14 mouse cellular contexts compared by ENCODE assay signal in genomic region chr2:104732033-104732444, GRCm38 (mm10). TPM values are rescaled to one million over a fixed set of nuclear protein-coding genes. Genes with fewer than 3 reads are reported as not detected.
DNase-seq lines count a peak whose midpoint lies in the region.
"Had no signal": no experiment of that assay in that cellular context is flagged by ENCODE, and none has a peak within 500 bp of the region (broad histone marks: within the 10 kb centered on the region; RNA-seq: fewer than 3 reads in every experiment).

No protein-coding gene starts in this region.

- DNase-seq in heart, adult 11 months = peak; percentile 96
- DNase-seq in heart, postnatal 4 days = no peak
- peak; percentile 25 for DNase-seq in testis, postnatal 10 days (ENCODE audit: low spot score)
- DNase-seq in testis, postnatal 14 days (ENCODE audit: low spot score) = no peak
- DNase-seq in gonadal fat pad, adult 2 months (ENCODE audit: low read depth) = peak; percentile 83
- peak; percentile 35 to 48 for DNase-seq in spleen, postnatal 36 days (ENCODE audit: low spot score in 2 of 2)
- DNase-seq in layer of hippocampus, adult 11-12 months (ENCODE audit: low spot score) = no peak
- DNase-seq in lung, postnatal 14 days = no peak
- DNase-seq: cerebellum, adult 8-10 months had no signal

RNA-seq across cellular contexts. Expression of gene Depdc7, which starts 10.6 kb away (rescaled TPM):
- total RNA-seq in heart, postnatal 4 days (2021) = 1 to 10 TPM; 2.7 to 2.8 TPM
- 21.2 and 25.3 TPM in 2 replicates for polyA plus RNA-seq in gonadal fat pad, adult 2 months (2012; rRNA removed)

RNA-seq across cellular contexts. Expression of gene Pin1rt1, which starts 15.9 kb away (rescaled TPM):
- not detected for total RNA-seq in heart, postnatal 4 days (2021)
- 0.28 and 0.53 TPM in 2 replicates for polyA plus RNA-seq in gonadal fat pad, adult 2 months (2012; rRNA removed)
- total RNA-seq: adrenal gland, adult 2 months; gastrocnemius, adult 8-10 months had no signal
- polyA plus RNA-seq: adrenal gland, adult 2 months; hindbrain, embryonic 14.5 days; limb, embryonic 11.5 days; midbrain, embryonic 10.5 days had no signal

RNA-seq across cellular contexts. Expression of gene Tcp11l1, which starts 20.1 kb away (rescaled TPM):
- total RNA-seq in heart, postnatal 4 days (2021) = 10 to 100 TPM in 1 of 2 experiments, 1 to 10 TPM in 1; 7.3 to 10.3 TPM
- polyA plus RNA-seq in gonadal fat pad, adult 2 months (2012; rRNA removed) = 9.2 and 20.2 TPM in 2 replicates

Comparison
In these comparisons a context has a peak if more than half of its experiments do, and no peak if none do; other contexts are left out.
1. DNase-seq: peak in heart, adult 11 months (single experiment), testis, postnatal 10 days (single experiment), gonadal fat pad, adult 2 months (single experiment) and spleen, postnatal 36 days (2 of 2); none in heart, postnatal 4 days (single experiment), testis, postnatal 14 days (single experiment), layer of hippocampus, adult 11-12 months (single experiment) and lung, postnatal 14 days (single experiment).